Mouse (Mus musculus) liver, adult 2 months (tissue): ENCODE measurements at regions not wholly inside any gene's neighbourhood (a gene's known extent, or its start where the extent isn't known, plus 50 kb on each side); places are given as distances from the start of the nearest gene placed in this dataset.

Experiments used
- DNase-seq: peaks from one replicate; pipeline ENCODE4 v3.0.0-alpha.2; 2011; ENCODE audit warnings: low read depth, low spot score; ENCODE audit errors: extremely low read depth
- H3K27ac ChIP-seq: fragments of 200-500 bp; replicated peaks from 2 replicates; pipeline ENCODE4 v1.5.1; 2012; ENCODE audit warnings: low read depth, mild to moderate bottlenecking, control low read depth, inconsistent platforms, low read length; ENCODE audit not compliant: insufficient read depth
- H3K27me3 ChIP-seq: fragments of 200-500 bp; 2 replicates; pipeline ENCODE4 v1.6.1; 2012; ENCODE audit warnings: mild to moderate bottlenecking, moderate library complexity, low read length, inconsistent platforms; ENCODE audit not compliant: control insufficient read depth, insufficient read depth
- H3K36me3 ChIP-seq: fragments of 200-500 bp; 2 replicates; pipeline ENCODE4 v1.6.1; 2012; ENCODE audit warnings: low read length, inconsistent platforms; ENCODE audit not compliant: control insufficient read depth, insufficient read depth
- H3K4me1 ChIP-seq: fragments of 200-500 bp; 2 replicates; pipeline ENCODE4 v1.6.1; 2011; ENCODE audit warnings: low read length; ENCODE audit not compliant: control insufficient read depth, insufficient read depth
- H3K4me3 ChIP-seq: fragments of 200-500 bp; 2 replicates; pipeline ENCODE4 v1.5.1; 2011; ENCODE audit warnings: low read depth, mild to moderate bottlenecking, control low read depth, low read length, moderate library complexity; ENCODE audit not compliant: insufficient read depth
- H3K79me2 ChIP-seq: fragments of 200-500 bp; 2 replicates; pipeline ENCODE4 v1.6.1; 2012; ENCODE audit warnings: inconsistent platforms, mild to moderate bottlenecking, low read length, moderate library complexity; ENCODE audit not compliant: control insufficient read depth, insufficient read depth
- H3K9ac ChIP-seq: fragments of 200-500 bp; 2 replicates; pipeline ENCODE4 v1.6.1; 2012; ENCODE audit warnings: low read depth, mild to moderate bottlenecking, control low read depth, inconsistent platforms, low read length
- CTCF ChIP-seq: fragments of 200-500 bp; IDR thresholded peaks from 2 replicates; pipeline ENCODE4 v1.5.1; 2011; ENCODE audit warnings: low read depth, low read length, control low read depth
- POLR2A ChIP-seq: fragments of 200-500 bp; IDR thresholded peaks from 2 replicates; pipeline ENCODE4 v1.6.1; 2011; ENCODE audit warnings: low read length, control low read depth; ENCODE audit not compliant: insufficient read depth; ENCODE audit errors: extremely low read depth
- WGBS: fragments of 180-500 bp; shearing (Covaris S2); methylation state at CpG from one replicate; pipeline ENCODE4 v1.1.7; 2018; 5-methylcytosine and 5-hydroxymethylcytosine counted together

GRCm38 (mm10) chr11:23996250-23996649 is 78.6 kb downstream of the A830031A19Rik start:
- TF ChIP-seq POLR2A (no peak), CTCF (no peak)
- DNase-seq = no peak
- Histone ChIP-seq H3K79me2 (no peaks in the 10 kb centered on the region), H3K27ac (no peak overlapping the region), H3K27me3 (no peaks in the 10 kb centered on the region), H3K4me1 (no peaks in the 10 kb centered on the region), H3K4me3 (no peak overlapping the region), H3K36me3 (no peaks in the 10 kb centered on the region), H3K9ac (no peak overlapping the region)
- WGBS = 87% methylated on average over 9 of the region's 9 CpGs

- no peak overlapping the region for H3K4me3 ChIP-seq
- H3K9ac ChIP-seq = no peak overlapping the region
- H3K4me1 ChIP-seq = no peaks in the 10 kb centered on the region
- no peak overlapping the region for H3K27ac ChIP-seq
- H3K27me3 ChIP-seq = no peaks in the 10 kb centered on the region
- H3K79me2 ChIP-seq = no peaks in the 10 kb centered on the region
- TF ChIP-seq CTCF (no peak), POLR2A (no peak)
- no peaks in the 10 kb centered on the region for H3K36me3 ChIP-seq
- DNase-seq = no peak
These were observed 80.7 kb downstream of the A830031A19Rik start for GRCm38 (mm10) chr11:23994160-23994559.

GRCm38 (mm10) chr11:23987532-23988450 is 87.1 kb downstream of the A830031A19Rik start:
- Histone ChIP-seq H3K79me2 (no peaks in the 10 kb centered on the region), H3K27me3 (no peaks in the 10 kb centered on the region), H3K27ac (no peak overlapping the region), H3K4me1 (no peaks in the 10 kb centered on the region), H3K36me3 (no peaks in the 10 kb centered on the region), H3K9ac (no peak overlapping the region), H3K4me3 (no peak overlapping the region)
- TF ChIP-seq CTCF = no peak
- no peak for TF ChIP-seq POLR2A
- WGBS = 66% methylated on average over 7 of the region's 7 CpGs
- DNase-seq = no peak

GRCm38 (mm10) chr11:23985231-23985630 is 89.6 kb downstream of the A830031A19Rik start:
- WGBS = 90% methylated on average over 3 of the region's 3 CpGs
- H3K27me3 ChIP-seq = no peaks in the 10 kb centered on the region
- no peak overlapping the region for H3K9ac ChIP-seq
- H3K36me3 ChIP-seq = no peaks in the 10 kb centered on the region
- DNase-seq = no peak
- TF ChIP-seq CTCF (no peak), POLR2A (no peak)
- H3K4me1 ChIP-seq = no peaks in the 10 kb centered on the region
- no peak overlapping the region for H3K4me3 ChIP-seq
- no peak overlapping the region for H3K27ac ChIP-seq
- H3K79me2 ChIP-seq = no peaks in the 10 kb centered on the region

- Histone ChIP-seq H3K4me1 (no peaks in the 10 kb centered on the region), H3K79me2 (no peaks in the 10 kb centered on the region), H3K27ac (no peak overlapping the region), H3K9ac (no peak overlapping the region), H3K36me3 (no peaks in the 10 kb centered on the region), H3K27me3 (no peaks in the 10 kb centered on the region), H3K4me3 (no peak overlapping the region)
- peak; percentile 45 for DNase-seq
- 11% methylated on average over 5 of the region's 5 CpGs for WGBS
- TF ChIP-seq POLR2A (no peak), CTCF (peak; percentile 94)
These were observed 84.3 kb upstream of the Papolg start for GRCm38 (mm10) chr11:23979332-23979731.

- Histone ChIP-seq H3K27ac (no peak overlapping the region), H3K9ac (no peak overlapping the region), H3K27me3 (no peaks in the 10 kb centered on the region), H3K36me3 (no peaks in the 10 kb centered on the region), H3K79me2 (no peaks in the 10 kb centered on the region), H3K4me3 (no peak overlapping the region), H3K4me1 (no peaks in the 10 kb centered on the region)
- WGBS = 76% methylated on average over 5 of the region's 5 CpGs
- DNase-seq = no peak
- no peak for TF ChIP-seq CTCF
- TF ChIP-seq POLR2A = no peak
These were observed 83.2 kb upstream of the Papolg start for GRCm38 (mm10) chr11:23978300-23978699.
